Mouse (Mus musculus): ENCODE measurements around the gene Mab21l1. TPM values are rescaled to one million over a fixed set of nuclear protein-coding genes. Genes with fewer than 3 reads are reported as not detected.

Gene Mab21l1
- polyA plus RNA-seq, 1 experiment from 2014 or later: 46.8 TPM

DNA sequence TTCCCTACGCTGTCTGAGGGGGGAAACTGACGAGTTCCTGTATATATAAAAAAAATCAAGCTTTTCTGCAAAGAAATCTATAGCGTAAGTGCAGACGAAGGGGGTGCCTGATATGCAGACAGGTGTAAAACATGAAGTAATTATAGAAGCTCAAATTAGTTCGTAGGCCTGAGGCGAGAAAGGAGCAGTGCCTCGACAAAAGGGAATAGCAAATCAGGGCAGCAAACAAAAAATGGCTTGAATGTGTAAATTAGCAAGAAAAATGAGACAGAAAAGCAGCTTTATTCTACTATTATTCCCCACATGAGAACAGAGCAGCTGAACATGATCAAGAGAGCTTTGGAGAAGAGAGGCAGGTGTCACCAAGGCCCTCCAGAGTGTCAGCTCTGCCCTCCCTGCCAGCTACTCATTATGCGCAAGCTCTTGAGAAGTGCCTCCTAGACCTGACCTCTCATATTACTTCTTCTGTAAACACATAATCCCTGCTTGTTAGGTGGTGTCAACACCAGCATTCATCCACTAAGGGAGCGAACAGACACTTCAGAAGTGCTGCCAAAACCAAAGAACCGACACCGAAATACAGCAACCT lies 25.6 kb upstream of the Mab21l1 start:
- WGBS: 61% methylated on average over 11 of the region's 11 CpGs
- Histone ChIP-seq H3K4me2 (replicated peaks) (no peak overlapping the region), H3K4me3 (no peak overlapping the region), H3K27me3 (no peaks in the 10 kb centered on the region), H3K9me3 (no peaks in the 10 kb centered on the region), H3K27ac (no peak overlapping the region), H3K36me3 (no peaks in the 10 kb centered on the region), H3K4me1 (peaks cover 21% of the 10 kb centered on the region), H3K9ac (no peak overlapping the region)
- no peak for ATAC-seq (ENCODE audit: low FRiP score, low read depth)

DNA sequence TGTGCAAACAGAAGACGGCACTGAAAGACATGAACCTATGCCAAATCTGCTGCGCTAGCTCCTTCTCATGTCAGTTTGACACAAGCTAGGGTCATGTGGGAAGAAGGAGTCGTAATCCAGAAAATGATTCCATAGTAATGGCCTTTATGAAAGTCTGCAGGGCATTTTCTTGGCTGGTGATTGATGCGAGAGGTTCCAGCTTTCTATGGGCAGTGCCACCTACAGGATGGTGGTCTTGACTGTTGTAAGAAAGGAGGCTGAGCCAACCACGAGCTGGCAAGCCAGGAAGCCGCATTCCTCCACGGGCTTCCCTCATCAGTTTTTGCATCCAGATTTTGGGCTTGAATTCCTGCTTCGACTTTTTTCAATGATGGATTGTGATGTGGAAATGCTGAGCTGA lies 24.0 kb upstream of the Mab21l1 start:
- ATAC-seq (ENCODE audit: low FRiP score, low read depth): no peak
- H3K36me3 ChIP-seq: no peaks in the 10 kb centered on the region
- H3K27ac ChIP-seq: no peak overlapping the region
- H3K9me3 ChIP-seq: no peaks in the 10 kb centered on the region
- no peak overlapping the region for H3K9ac ChIP-seq
- H3K4me3 ChIP-seq: no peak overlapping the region
- WGBS: 57% methylated on average over 8 of the region's 8 CpGs
- H3K27me3 ChIP-seq: no peaks in the 10 kb centered on the region
- peaks cover 20% of the 10 kb centered on the region for H3K4me1 ChIP-seq
- H3K4me2 ChIP-seq (replicated peaks): no peak overlapping the region

DNA sequence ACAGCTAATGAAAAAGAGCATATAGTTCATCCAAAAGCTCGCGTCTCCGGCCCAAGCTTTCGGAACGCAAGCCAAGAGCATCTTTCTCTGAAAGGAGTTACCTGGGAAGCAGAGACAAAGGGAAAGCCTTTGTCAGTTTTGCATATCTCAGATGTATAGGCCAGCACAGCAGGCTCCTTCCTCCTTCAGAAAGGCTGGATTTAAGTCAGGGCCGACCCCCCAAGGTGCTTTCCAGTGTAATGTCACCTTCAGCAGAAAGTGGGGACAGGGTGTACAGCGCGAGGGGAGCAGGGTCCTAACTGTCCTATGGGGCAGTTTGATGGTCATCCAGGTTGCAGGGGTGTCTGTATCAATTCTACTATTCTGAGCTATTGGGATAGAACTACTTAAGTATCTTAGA lies 18.7 kb upstream of the Mab21l1 start:
- H3K27ac ChIP-seq: no peak overlapping the region
- no peak overlapping the region for H3K4me2 ChIP-seq (replicated peaks)
- no peak overlapping the region for H3K9ac ChIP-seq
- ATAC-seq (ENCODE audit: low FRiP score, low read depth): no peak
- no peaks in the 10 kb centered on the region for H3K27me3 ChIP-seq
- no peaks in the 10 kb centered on the region for H3K4me1 ChIP-seq
- no peaks in the 10 kb centered on the region for H3K9me3 ChIP-seq
- 57% methylated on average over 8 of the region's 8 CpGs for WGBS
- H3K4me3 ChIP-seq: no peak overlapping the region
- no peaks in the 10 kb centered on the region for H3K36me3 ChIP-seq

DNA sequence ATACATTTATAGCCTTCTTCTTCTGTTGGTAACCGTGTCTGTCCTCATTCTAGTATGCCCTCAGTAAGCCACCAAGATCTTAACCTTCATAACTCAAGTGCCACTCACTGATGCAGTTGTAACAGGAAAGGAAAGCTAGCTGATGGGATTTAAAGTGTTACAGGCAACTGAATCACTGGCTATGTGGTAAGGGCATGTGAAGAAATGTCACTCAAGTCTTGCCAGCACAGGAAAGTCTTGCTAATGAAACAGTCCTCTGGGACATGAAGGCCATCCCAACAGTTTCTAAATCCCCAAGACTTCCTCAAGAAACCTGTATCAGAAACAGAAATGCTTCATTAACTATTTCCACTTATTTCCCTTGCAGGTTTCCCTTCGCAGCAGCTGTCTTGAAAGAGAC lies 13.7 kb upstream of the Mab21l1 start:
- H3K4me1 ChIP-seq: no peaks in the 10 kb centered on the region
- H3K36me3 ChIP-seq: no peaks in the 10 kb centered on the region; the same call in 1 of the 2 replicates
- no peak for ATAC-seq (ENCODE audit: low FRiP score, low read depth)
- 56% methylated on average over 2 of the region's 2 CpGs for WGBS
- H3K9ac ChIP-seq: no peak overlapping the region
- no peaks in the 10 kb centered on the region for H3K27me3 ChIP-seq
- no peak overlapping the region for H3K27ac ChIP-seq
- no peak overlapping the region for H3K4me2 ChIP-seq (replicated peaks)
- H3K9me3 ChIP-seq: no peaks in the 10 kb centered on the region
- H3K4me3 ChIP-seq: no peak overlapping the region

DNA sequence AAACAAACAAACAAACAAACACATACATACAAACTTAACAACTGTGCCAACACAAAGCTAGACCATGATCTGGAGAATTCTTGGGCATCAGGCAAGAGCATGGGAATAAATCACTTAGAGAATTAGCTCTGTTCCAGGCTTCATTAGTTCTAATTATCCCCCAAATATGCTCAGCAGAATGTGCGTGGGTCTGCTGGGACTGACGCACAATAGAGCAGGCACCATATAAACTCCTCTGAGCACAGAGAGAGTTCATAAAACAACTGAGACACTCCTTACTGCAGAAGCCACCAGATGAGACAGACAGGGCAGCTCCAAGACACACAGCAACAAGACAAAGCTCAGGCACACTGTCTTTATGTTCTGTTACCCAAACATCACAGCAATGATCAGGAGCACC lies 13.0 kb upstream of the Mab21l1 start:
- no peak overlapping the region for H3K27ac ChIP-seq
- no peaks in the 10 kb centered on the region for H3K27me3 ChIP-seq
- H3K4me1 ChIP-seq: no peaks in the 10 kb centered on the region
- H3K4me3 ChIP-seq: no peak overlapping the region
- no peak overlapping the region for H3K9ac ChIP-seq
- no peaks in the 10 kb centered on the region; the same call in 1 of the 2 replicates for H3K36me3 ChIP-seq
- WGBS: 43% methylated on average over 2 of the region's 2 CpGs
- no peak overlapping the region for H3K4me2 ChIP-seq (replicated peaks)
- ATAC-seq (ENCODE audit: low FRiP score, low read depth): no peak
- no peaks in the 10 kb centered on the region for H3K9me3 ChIP-seq

DNA sequence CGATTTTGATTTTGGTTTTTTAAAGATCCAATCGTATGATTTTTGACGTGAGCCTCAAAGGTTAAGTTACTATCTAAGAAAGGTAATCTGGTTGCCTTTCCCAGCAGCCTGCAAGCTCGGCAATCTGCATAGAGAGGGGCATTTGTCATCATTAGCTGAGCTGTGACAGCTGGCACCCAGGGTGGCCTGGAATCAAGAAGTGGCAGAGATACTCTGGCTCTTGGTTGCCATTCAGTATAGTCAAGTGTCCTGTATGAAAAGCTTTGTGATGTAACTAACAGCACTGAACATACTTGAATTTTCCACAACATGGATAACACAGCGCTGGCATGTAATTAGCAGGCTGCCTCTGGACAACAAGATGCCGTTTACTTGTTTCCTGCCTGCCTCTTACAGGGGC lies 8.1 kb upstream of the Mab21l1 start:
- no peak overlapping the region for H3K4me3 ChIP-seq
- no peak overlapping the region for H3K4me2 ChIP-seq (replicated peaks)
- ATAC-seq (ENCODE audit: low FRiP score, low read depth): no peak
- H3K27me3 ChIP-seq: peaks cover 8% of the 10 kb centered on the region; the same call in 1 of the 2 replicates
- 42% methylated on average over 6 of the region's 6 CpGs for WGBS
- H3K9ac ChIP-seq: no peak overlapping the region
- H3K27ac ChIP-seq: no peak overlapping the region
- H3K36me3 ChIP-seq: no peaks in the 10 kb centered on the region; the same call in 1 of the 2 replicates
- peaks cover 3% of the 10 kb centered on the region; the same call in 1 of the 2 replicates for H3K4me1 ChIP-seq
- no peaks in the 10 kb centered on the region for H3K9me3 ChIP-seq

DNA sequence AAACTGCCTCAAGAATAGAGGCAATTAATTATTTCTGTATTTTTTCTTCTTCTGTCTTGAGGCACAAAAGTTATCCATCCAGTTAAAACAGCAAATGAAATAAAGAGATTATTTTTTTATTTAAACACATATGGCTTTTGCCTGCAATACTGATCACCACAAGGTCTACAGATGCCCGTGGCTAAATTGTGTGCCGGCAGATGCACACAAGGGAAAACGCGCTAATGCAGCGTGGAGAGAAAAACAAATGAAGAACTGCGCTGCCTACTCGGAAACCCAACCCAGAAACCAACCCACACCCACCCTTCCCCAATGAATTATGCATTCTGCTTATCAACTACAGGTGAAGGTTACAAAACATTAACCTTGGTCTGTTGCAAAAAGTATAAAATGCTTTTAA lies 7.1 kb upstream of the Mab21l1 start:
- H3K4me1 ChIP-seq: peaks cover 8% of the 10 kb centered on the region
- ATAC-seq (ENCODE audit: low FRiP score, low read depth): no peak
- WGBS: 60% methylated on average over 7 of the region's 7 CpGs

DNA sequence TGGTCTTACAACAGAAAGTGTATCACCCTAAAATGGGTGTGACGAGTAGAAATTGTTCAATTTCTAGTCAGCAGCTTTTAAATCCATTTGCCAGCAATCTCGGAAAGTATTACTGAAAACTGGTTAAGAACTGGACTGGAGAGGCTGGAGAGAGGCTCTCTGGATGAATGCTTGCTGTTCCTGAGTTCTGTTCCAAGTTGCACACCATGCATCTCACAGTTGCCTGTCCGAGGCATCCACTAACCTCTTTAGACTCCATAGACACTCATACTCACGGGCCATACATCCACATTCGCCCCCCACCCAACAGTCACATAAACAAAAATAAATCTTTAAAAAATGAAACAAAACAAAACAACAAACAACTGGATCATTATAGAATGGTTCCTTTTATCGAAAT lies 6.6 kb upstream of the Mab21l1 start:
- H3K27ac ChIP-seq: no peak overlapping the region
- ATAC-seq (ENCODE audit: low FRiP score, low read depth): no peak
- H3K36me3 ChIP-seq: no peaks in the 10 kb centered on the region; the same call in 1 of the 2 replicates
- H3K27me3 ChIP-seq: peaks cover 20% of the 10 kb centered on the region
- H3K4me2 ChIP-seq (replicated peaks): no peak overlapping the region
- no peak overlapping the region for H3K9ac ChIP-seq
- H3K4me3 ChIP-seq: no peak overlapping the region
- WGBS: 83% methylated on average over 6 of the region's 6 CpGs
- peaks cover 13% of the 10 kb centered on the region for H3K4me1 ChIP-seq
- no peaks in the 10 kb centered on the region for H3K9me3 ChIP-seq

More for the DNA sequence above, 7.1 kb upstream of the Mab21l1 start:
- Histone ChIP-seq H3K4me2 (replicated peaks) (no peak overlapping the region), H3K36me3 (no peaks in the 10 kb centered on the region; the same call in 1 of the 2 replicates), H3K4me3 (no peak overlapping the region), H3K9ac (no peak overlapping the region), H3K27ac (no peak overlapping the region), H3K9me3 (no peaks in the 10 kb centered on the region), H3K27me3 (peaks cover 15% of the 10 kb centered on the region)

DNA sequence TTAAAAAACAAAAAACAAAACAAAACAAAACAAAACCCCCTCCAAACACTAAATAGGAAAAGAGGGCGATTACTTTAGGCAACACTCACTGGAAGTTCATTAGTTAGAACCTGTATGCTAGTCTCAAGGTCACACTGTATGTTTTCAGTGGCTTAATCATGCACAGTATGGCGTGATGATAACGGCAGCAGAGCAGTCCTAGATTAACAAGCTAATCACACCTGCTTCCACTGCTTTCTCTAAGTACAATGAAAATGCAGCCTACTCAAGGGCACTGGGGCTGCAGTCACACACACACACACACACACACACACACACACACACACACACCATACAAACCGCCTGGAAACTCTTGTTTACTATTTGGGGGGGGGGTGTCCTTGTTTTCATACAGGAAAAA lies 4.8 kb upstream of the Mab21l1 start:
- Histone ChIP-seq H3K4me2 (replicated peaks) (no peak overlapping the region), H3K4me1 (peaks cover 27% of the 10 kb centered on the region), H3K9ac (no peak overlapping the region), H3K9me3 (no peaks in the 10 kb centered on the region), H3K27me3 (peaks cover 29% of the 10 kb centered on the region), H3K4me3 (no peak overlapping the region), H3K27ac (no peak overlapping the region), H3K36me3 (no peaks in the 10 kb centered on the region)
- ATAC-seq (ENCODE audit: low FRiP score, low read depth): no peak
- 68% methylated on average over 4 of the region's 4 CpGs for WGBS

DNA sequence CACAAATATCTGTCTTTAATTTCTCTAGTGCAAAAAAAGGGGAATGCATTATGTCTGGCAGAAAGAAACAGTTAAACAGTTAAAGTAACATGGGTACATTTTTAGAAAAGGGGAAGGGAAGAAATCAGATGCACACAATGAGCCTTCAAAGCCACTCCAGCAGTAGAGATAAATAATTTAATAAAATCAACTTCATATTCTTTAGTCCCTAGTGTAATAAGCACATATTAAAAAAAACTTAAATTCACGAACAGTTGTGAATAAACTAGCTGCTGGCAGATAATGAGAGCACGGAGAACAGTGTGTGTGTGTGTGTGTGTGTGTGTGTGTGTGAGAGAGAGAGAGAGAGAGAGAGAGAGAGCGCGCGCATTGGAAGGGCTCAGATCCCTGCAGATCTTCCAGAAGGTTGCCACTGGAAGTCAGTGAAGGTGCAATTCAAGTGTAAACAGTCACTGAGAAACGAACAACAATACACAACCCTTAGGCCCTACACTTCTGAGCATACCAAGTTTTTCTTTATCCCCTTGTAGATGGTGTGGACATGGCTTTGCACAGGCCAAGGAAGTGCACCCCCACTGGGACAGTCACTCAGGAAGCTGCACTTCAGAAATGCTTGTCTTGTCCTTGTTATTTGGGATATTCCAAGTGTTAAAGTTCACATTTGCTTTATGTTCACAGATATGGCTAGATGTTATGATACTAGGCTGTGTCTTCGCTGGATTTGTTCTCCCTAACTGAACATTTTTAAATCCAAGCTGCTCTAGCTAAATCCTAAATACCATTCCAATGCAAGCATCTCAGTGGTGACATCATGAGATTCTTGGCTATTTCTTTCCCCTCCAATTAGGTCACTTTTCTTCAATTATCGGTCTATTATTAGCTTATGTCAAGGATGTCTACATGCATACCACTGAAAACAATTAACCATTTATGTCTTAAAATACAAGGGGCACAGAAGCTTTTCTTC lies 3.3 kb upstream of the Mab21l1 start:
- Histone ChIP-seq H3K27ac (no peak overlapping the region), H3K4me3 (no peak overlapping the region), H3K27me3 (peaks cover 29% of the 10 kb centered on the region), H3K36me3 (no peaks in the 10 kb centered on the region), H3K4me2 (replicated peaks) (peak overlapping the region; percentile 31; the same call in 1 of the 2 replicates), H3K4me1 (peaks cover 39% of the 10 kb centered on the region), H3K9ac (no peak overlapping the region), H3K9me3 (no peaks in the 10 kb centered on the region)
- no peak for ATAC-seq (ENCODE audit: low FRiP score, low read depth)
- WGBS: 44% methylated on average over 8 of the region's 8 CpGs

DNA sequence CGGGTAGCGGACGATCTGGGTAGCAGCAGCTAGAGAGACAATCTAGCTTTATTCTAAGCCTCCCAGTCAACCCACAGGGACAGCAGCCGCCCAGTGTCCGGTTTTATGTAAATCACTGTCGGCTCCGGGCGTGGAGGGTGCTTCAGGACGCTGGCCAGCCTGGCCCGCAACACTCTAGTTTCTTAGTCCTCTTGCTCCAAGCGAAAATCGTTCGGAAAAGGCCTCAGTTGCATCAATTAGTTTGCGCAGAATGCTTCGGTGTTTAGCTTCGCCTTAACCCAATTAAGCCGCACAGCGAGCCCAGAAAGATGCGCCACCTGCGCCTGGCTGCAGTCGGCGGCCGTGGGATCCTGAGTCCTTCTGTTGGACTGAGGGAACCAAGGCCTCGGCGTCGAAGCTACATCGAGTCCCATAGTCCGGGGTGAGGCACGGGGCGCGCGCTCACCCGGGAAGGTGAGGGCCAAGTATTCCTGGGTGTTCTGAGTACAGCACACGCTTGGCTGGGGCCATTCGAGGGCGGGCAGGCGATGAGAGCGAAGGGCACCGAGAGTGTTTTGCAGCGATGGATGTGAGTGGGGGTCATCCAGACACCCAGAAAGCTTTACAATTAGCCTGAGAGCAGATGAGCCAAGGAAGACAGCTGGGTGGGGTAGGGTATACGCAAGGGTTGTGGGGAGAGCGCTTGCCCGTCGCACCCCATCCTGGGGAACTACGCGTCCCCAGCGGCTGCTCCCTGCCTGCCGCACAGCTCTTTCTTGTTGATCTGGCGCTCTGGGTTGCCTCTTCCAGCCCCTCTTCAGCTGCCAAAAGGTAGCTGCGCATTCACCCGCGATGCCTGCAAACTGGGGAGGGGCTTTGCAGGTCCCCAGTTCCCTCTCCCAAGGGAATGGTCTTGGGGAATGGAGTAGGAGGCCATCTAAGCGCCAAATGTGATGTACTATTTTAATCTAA lies 1.9 kb upstream of the Mab21l1 start:
- 0 out of 2 replicates have a peak, but pooled peaks have one; percentile 33 for ATAC-seq (ENCODE audit: low FRiP score, low read depth)
- WGBS: 4% methylated on average over 53 of the region's 53 CpGs
- H3K9me3 ChIP-seq: no peaks in the 10 kb centered on the region
- H3K4me2 ChIP-seq (replicated peaks): peak overlapping the region; percentile 78
- no peak overlapping the region; the same call in 1 of the 2 replicates for H3K27ac ChIP-seq
- H3K36me3 ChIP-seq: no peaks in the 10 kb centered on the region
- H3K9ac ChIP-seq: peak overlapping the region; percentile 66
- peaks cover 39% of the 10 kb centered on the region for H3K4me1 ChIP-seq
- H3K27me3 ChIP-seq: peaks cover 29% of the 10 kb centered on the region
- peak overlapping the region; percentile 65 for H3K4me3 ChIP-seq
